Mouse (Mus musculus) myocyte (in vitro differentiated cells): ENCODE results near the gene Ptprg.

Experiments
- CEBPB ChIP-seq: IDR thresholded peaks from 2 replicates; pipeline ENCODE4 v1.6.1; 2011; ENCODE audit warnings: mild to moderate bottlenecking, moderate library complexity; ENCODE audit not compliant: poor library complexity, insufficient read depth, severe bottlenecking
- E2F4 ChIP-seq: IDR thresholded peaks from one replicate; pipeline ENCODE4 v1.6.1; 2011; ENCODE audit warnings: mild to moderate bottlenecking, control low read depth, moderate library complexity; ENCODE audit not compliant: insufficient read depth
- MAX ChIP-seq: IDR thresholded peaks from one replicate; pipeline ENCODE4 v1.6.1; 2011; ENCODE audit warnings: low read depth, mild to moderate bottlenecking, control low read depth
- MYOD1 ChIP-seq, 3 experiments: IDR thresholded peaks; one replicate each; pipeline ENCODE4 v1.6.1; 2011; ENCODE audit warnings: control low read depth in 2 of 3, low read depth in 2 of 3, mild to moderate bottlenecking in 2 of 3, moderate library complexity in 1 of 3; ENCODE audit not compliant: insufficient read length in 2 of 3, control insufficient read depth in 1 of 3
- MYOG ChIP-seq, 3 experiments: IDR thresholded peaks; one replicate each; pipeline ENCODE4 v1.6.1; 2011; ENCODE audit warnings: control low read depth in 2 of 3, low read depth in 2 of 3, mild to moderate bottlenecking in 2 of 3; ENCODE audit not compliant: insufficient read length in 2 of 3, control insufficient read depth in 1 of 3, insufficient read depth in 1 of 3
- POLR2A ChIP-seq: IDR thresholded peaks from one replicate; pipeline ENCODE4 v1.6.1; 2011; ENCODE audit warnings: low read depth, mild to moderate bottlenecking, control low read depth, moderate library complexity; ENCODE audit not compliant: insufficient read length
- POLR2AphosphoS2 ChIP-seq: IDR thresholded peaks from one replicate; pipeline ENCODE4 v1.6.1; 2011; ENCODE audit warnings: low read depth, control low read depth; ENCODE audit not compliant: insufficient read length
- SRF ChIP-seq: IDR thresholded peaks from one replicate; pipeline ENCODE4 v1.6.1; 2011; ENCODE audit warnings: low read depth; ENCODE audit not compliant: control insufficient read depth, insufficient read length
- TCF12 ChIP-seq: IDR thresholded peaks from one replicate; pipeline ENCODE4 v1.6.1; 2011; ENCODE audit warnings: mild to moderate bottlenecking, control low read depth; ENCODE audit not compliant: poor library complexity, insufficient read depth, severe bottlenecking
- TCF3 ChIP-seq: IDR thresholded peaks from one replicate; pipeline ENCODE4 v1.6.1; 2011; ENCODE audit warnings: low read depth, control low read depth; ENCODE audit not compliant: insufficient read length
- USF1 ChIP-seq: IDR thresholded peaks from one replicate; pipeline ENCODE4 v1.6.1; 2011; ENCODE audit warnings: low read depth, mild to moderate bottlenecking, control low read depth, moderate library complexity

DNA sequence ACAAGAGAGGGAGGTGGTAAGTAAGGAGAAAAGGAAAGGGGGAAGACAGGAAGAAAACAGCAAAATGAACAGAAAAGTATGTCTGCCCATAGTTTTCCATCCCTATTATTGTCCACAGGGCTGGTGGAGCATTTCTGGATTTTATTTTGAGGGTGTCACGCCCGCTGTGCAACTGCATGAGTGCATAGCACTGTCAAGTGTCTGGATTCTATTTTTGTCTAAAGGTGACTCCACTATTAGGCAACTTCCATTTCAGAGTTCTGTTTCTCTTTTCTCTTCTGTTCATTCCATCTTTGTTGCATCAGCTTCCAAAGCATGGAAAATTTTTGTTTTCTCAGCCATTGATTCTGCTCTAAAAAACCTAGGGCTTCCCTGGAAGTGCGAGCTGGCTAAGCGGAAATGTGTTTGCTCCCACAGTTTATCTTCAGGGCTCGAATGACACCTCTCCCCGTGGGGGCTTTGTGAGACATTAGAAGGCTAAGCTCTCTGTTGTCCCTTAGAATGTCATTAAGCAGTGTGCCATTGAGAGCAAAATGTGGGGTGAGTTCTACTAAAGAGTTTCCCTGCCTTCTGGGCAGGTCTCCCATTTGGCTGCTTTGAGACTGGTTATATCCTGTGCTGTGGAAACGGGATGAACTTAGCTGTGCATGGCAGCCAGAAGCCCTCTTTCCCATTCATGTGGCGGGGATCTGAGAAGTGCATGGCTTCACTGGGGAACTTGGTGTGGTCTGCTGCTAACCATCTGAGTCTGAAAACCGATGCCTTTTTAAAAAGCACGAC lies 330.0 kb downstream of the Ptprg start:
- TF ChIP-seq CEBPB = peak; percentile 47; the same call in 1 of the 2 replicates
- TF ChIP-seq POLR2A = no peak
- no peak for TF ChIP-seq USF1
- no peak for TF ChIP-seq TCF12
- no peak for TF ChIP-seq MYOG (IDR thresholded peaks at IDR 0.05; ENCODE audit: control insufficient read depth in 1 of 3, insufficient read depth in 1 of 3, insufficient read length in 2 of 3, low read depth in 2 of 3)
- no peak for TF ChIP-seq POLR2AphosphoS2
- no peak for TF ChIP-seq SRF
- no peak for TF ChIP-seq MAX
- no peak for TF ChIP-seq MYOD1 (IDR thresholded peaks at IDR 0.05; ENCODE audit: control insufficient read depth in 1 of 3, insufficient read length in 2 of 3, low read depth in 2 of 3)
- TF ChIP-seq TCF3 = no peak
- no peak for TF ChIP-seq E2F4
